Mouse (Mus musculus): ENCODE data around the gene Iffo2. TPM values are rescaled to one million over a fixed set of nuclear protein-coding genes. Genes with fewer than 3 reads are reported as not detected.
"Not testable (repeated sequence)": the region's sequence is repeated elsewhere in the genome, so short reads cannot be mapped to it uniquely, and the experiment has no call there.

The Iffo2 gene
- polyA plus RNA-seq (2015; fragmentation: Nextera tagmentation; extraction: Ambion mirVana) = 4.7 and 6.2 TPM in 2 replicates

GRCm38 (mm10) chr4:139530248-139530647 lies at the start of gene Iffo2:
TSS of gene Iffo2 (plus strand) at chr4:139530548.
- ATAC-seq; H3K4me2 ChIP-seq (replicated peaks; ENCODE audit: low read depth, low read length); H3K27ac ChIP-seq (ENCODE audit: low read length); DNase-seq (ENCODE audit: low spot score); H3K9me3 ChIP-seq (ENCODE audit: low read length); H3K9ac ChIP-seq (replicated peaks; ENCODE audit: low read depth); H3K4me1 ChIP-seq (ENCODE audit: insufficient read depth, low read depth, low read length); H3K36me3 ChIP-seq (ENCODE audit: insufficient read depth, low read length); H3K27me3 ChIP-seq (replicated peaks; ENCODE audit: insufficient read depth, low read length); H3K4me3 ChIP-seq (ENCODE audit: low read depth, low read length): not testable (repeated sequence)
- WGBS = 71% methylated on average over 5 of the region's 5 CpGs

DNA sequence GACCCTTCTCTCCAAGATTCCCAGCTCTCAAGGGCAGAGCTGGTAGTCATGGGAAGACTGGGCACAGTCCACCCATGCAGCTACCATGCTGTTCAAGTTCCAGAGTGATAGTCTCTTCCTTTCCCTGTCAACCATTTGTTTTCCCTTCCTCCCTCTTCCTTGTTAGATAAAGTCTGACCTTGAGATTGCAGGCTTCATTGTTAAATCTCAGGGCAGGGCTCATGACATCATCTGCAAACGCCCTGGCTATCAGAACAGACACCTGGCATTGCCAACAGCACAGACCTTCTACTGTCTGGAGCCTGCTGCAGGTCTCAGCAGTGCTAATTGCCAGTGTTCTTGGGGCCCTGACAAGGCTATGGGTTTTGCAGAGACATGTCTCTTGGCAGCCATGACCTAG lies 48.9 kb upstream of the Iffo2 start:
- WGBS = 68% methylated on average over 1 of the region's 1 CpGs
- Histone ChIP-seq H3K4me3 (ENCODE audit: low read depth, low read length) (no peak overlapping the region), H3K9me3 (ENCODE audit: low read length) (no peaks in the 10 kb centered on the region), H3K27ac (ENCODE audit: low read length) (no peak overlapping the region), H3K4me2 (replicated peaks; ENCODE audit: low read depth, low read length) (no peak overlapping the region), H3K4me1 (ENCODE audit: insufficient read depth, low read depth, low read length) (no peaks in the 10 kb centered on the region), H3K9ac (replicated peaks; ENCODE audit: low read depth) (no peak overlapping the region), H3K27me3 (replicated peaks; ENCODE audit: insufficient read depth, low read length) (no peaks in the 10 kb centered on the region), H3K36me3 (ENCODE audit: insufficient read depth, low read length) (peaks cover 71% of the 10 kb centered on the region)
- no peak for TF ChIP-seq CTCF (IDR thresholded peaks at IDR 0.05)
- no peak for TF ChIP-seq EP300 (IDR thresholded peaks at IDR 0.05)
- DNase-seq (ENCODE audit: low spot score) (no peak), ATAC-seq (peak; percentile 43)

- ATAC-seq (no peak), DNase-seq (ENCODE audit: low spot score) (no peak)
- H3K4me2 ChIP-seq (replicated peaks; ENCODE audit: low read depth, low read length) = no peak overlapping the region
- TF ChIP-seq EP300 (IDR thresholded peaks at IDR 0.05) (no peak), CTCF (IDR thresholded peaks at IDR 0.05) (no peak)
- no peak overlapping the region for H3K27ac ChIP-seq (ENCODE audit: low read length)
- H3K4me3 ChIP-seq (ENCODE audit: low read depth, low read length) = no peak overlapping the region
- H3K27me3 ChIP-seq (replicated peaks; ENCODE audit: insufficient read depth, low read length) = no peaks in the 10 kb centered on the region
- H3K9ac ChIP-seq (replicated peaks; ENCODE audit: low read depth) = no peak overlapping the region
- no peaks in the 10 kb centered on the region for H3K9me3 ChIP-seq (ENCODE audit: low read length)
- no peaks in the 10 kb centered on the region for H3K4me1 ChIP-seq (ENCODE audit: insufficient read depth, low read depth, low read length)
- WGBS = 78% methylated on average over 8 of the region's 8 CpGs
- H3K36me3 ChIP-seq (ENCODE audit: insufficient read depth, low read length) = peaks cover 68% of the 10 kb centered on the region
Observed at GRCm38 (mm10) chr4:139483461-139484105, 46.8 kb upstream of the Iffo2 start.

- Histone ChIP-seq H3K9ac (replicated peaks; ENCODE audit: low read depth) (no peak overlapping the region), H3K27me3 (replicated peaks; ENCODE audit: insufficient read depth, low read length) (no peaks in the 10 kb centered on the region), H3K4me1 (ENCODE audit: insufficient read depth, low read depth, low read length) (no peaks in the 10 kb centered on the region), H3K9me3 (ENCODE audit: low read length) (no peaks in the 10 kb centered on the region), H3K4me3 (ENCODE audit: low read depth, low read length) (no peak overlapping the region), H3K27ac (ENCODE audit: low read length) (no peak overlapping the region), H3K36me3 (ENCODE audit: insufficient read depth, low read length) (peaks cover 62% of the 10 kb centered on the region), H3K4me2 (replicated peaks; ENCODE audit: low read depth, low read length) (no peak overlapping the region)
- DNase-seq (ENCODE audit: low spot score) (no peak), ATAC-seq (no peak)
- TF ChIP-seq EP300 (IDR thresholded peaks at IDR 0.05) = no peak
- WGBS = 71% methylated on average over 7 of the region's 7 CpGs
Observed at GRCm38 (mm10) chr4:139484496-139484895, 45.9 kb upstream of the Iffo2 start.

- DNase-seq (ENCODE audit: low spot score) = no peak
- ATAC-seq = no peak
- 63% methylated on average over 10 of the region's 10 CpGs for WGBS
- Histone ChIP-seq H3K9me3 (ENCODE audit: low read length) (no peaks in the 10 kb centered on the region), H3K27me3 (replicated peaks; ENCODE audit: insufficient read depth, low read length) (no peaks in the 10 kb centered on the region), H3K4me2 (replicated peaks; ENCODE audit: low read depth, low read length) (no peak overlapping the region), H3K4me3 (ENCODE audit: low read depth, low read length) (no peak overlapping the region), H3K27ac (ENCODE audit: low read length) (no peak overlapping the region), H3K9ac (replicated peaks; ENCODE audit: low read depth) (no peak overlapping the region), H3K36me3 (ENCODE audit: insufficient read depth, low read length) (peaks cover 45% of the 10 kb centered on the region), H3K4me1 (ENCODE audit: insufficient read depth, low read depth, low read length) (no peaks in the 10 kb centered on the region)
- TF ChIP-seq EP300 (IDR thresholded peaks at IDR 0.05) (no peak), CTCF (IDR thresholded peaks at IDR 0.05) (no peak)
Observed at GRCm38 (mm10) chr4:139487085-139487484, 43.3 kb upstream of the Iffo2 start.

DNA sequence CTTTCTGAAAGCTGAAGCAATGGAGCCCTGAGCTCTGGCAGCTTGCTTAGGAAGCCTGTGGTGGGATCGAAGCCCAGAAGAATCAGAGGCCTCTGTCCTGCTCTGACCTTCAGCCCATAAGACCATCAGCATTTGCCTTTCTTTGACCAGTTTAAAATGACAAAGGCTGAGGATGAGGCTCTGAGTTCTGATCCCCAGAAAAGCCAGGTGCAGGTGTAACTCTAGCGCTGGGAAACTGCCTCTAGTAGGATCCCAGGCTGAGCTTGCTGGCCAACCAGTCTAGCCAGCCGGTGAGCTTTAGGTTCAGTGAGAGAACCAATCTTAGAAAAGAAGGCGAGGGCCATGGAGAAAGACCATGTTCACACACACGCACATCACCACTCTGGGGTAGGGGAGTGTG lies 42.0 kb upstream of the Iffo2 start:
- Histone ChIP-seq H3K9ac (replicated peaks; ENCODE audit: low read depth) (no peak overlapping the region), H3K9me3 (ENCODE audit: low read length) (no peaks in the 10 kb centered on the region), H3K27ac (ENCODE audit: low read length) (no peak overlapping the region), H3K36me3 (ENCODE audit: insufficient read depth, low read length) (peaks cover 35% of the 10 kb centered on the region), H3K4me1 (ENCODE audit: insufficient read depth, low read depth, low read length) (no peaks in the 10 kb centered on the region), H3K27me3 (replicated peaks; ENCODE audit: insufficient read depth, low read length) (no peaks in the 10 kb centered on the region), H3K4me2 (replicated peaks; ENCODE audit: low read depth, low read length) (no peak overlapping the region), H3K4me3 (ENCODE audit: low read depth, low read length) (no peak overlapping the region)
- TF ChIP-seq CTCF (IDR thresholded peaks at IDR 0.05) (no peak), EP300 (IDR thresholded peaks at IDR 0.05) (no peak)
- WGBS = 92% methylated on average over 5 of the region's 5 CpGs
- DNase-seq (ENCODE audit: low spot score) (no peak), ATAC-seq (no peak)

- DNase-seq (ENCODE audit: low spot score) (no peak), ATAC-seq (no peak)
- WGBS = 77% methylated on average over 1 of the region's 1 CpGs
- Histone ChIP-seq H3K27me3 (replicated peaks; ENCODE audit: insufficient read depth, low read length) (no peaks in the 10 kb centered on the region), H3K27ac (ENCODE audit: low read length) (no peak overlapping the region), H3K9ac (replicated peaks; ENCODE audit: low read depth) (no peak overlapping the region), H3K4me3 (ENCODE audit: low read depth, low read length) (no peak overlapping the region), H3K4me1 (ENCODE audit: insufficient read depth, low read depth, low read length) (no peaks in the 10 kb centered on the region), H3K9me3 (ENCODE audit: low read length) (no peaks in the 10 kb centered on the region), H3K36me3 (ENCODE audit: insufficient read depth, low read length) (peaks cover 29% of the 10 kb centered on the region), H3K4me2 (replicated peaks; ENCODE audit: low read depth, low read length) (no peak overlapping the region)
- TF ChIP-seq EP300 (IDR thresholded peaks at IDR 0.05) (no peak), CTCF (IDR thresholded peaks at IDR 0.05) (no peak)
Observed at GRCm38 (mm10) chr4:139489946-139490345, 40.4 kb upstream of the Iffo2 start.
